Mouse (Mus musculus): ENCODE results near the gene Tfg.

- no peak for TF ChIP-seq CTCF (conservative IDR thresholded peaks at IDR 0.05; ENCODE audit: insufficient read depth, insufficient read length, low read depth, low read length)
- TF ChIP-seq POLR2A (IDR thresholded peaks at IDR 0.05; ENCODE audit: low read depth, low read length): no peak
Measured at GRCm38 (mm10) chr16:56673420-56673819, 43.8 kb downstream of the Tfg start.
